Mouse (Mus musculus) kidney, postnatal 25 days (tissue): ENCODE measurements around the gene Cdk14.
"Not testable (repeated sequence)": the region's sequence is repeated elsewhere in the genome, so short reads cannot be mapped to it uniquely, and the experiment has no call there.

Experiments
- DNase-seq, 2 experiments: peaks; one replicate each; pipeline ENCODE4 v3.0.0; 2021; ENCODE audit warnings: mixed read lengths in 2 of 2

The Cdk14 gene

GRCm38 (mm10) chr5:4962063-4962610 is 458.0 kb downstream of the Cdk14 start:
- peak; percentile 57 to 70 for DNase-seq

GRCm38 (mm10) chr5:4961636-4962035 is 458.5 kb downstream of the Cdk14 start:
- no peak for DNase-seq

DNA sequence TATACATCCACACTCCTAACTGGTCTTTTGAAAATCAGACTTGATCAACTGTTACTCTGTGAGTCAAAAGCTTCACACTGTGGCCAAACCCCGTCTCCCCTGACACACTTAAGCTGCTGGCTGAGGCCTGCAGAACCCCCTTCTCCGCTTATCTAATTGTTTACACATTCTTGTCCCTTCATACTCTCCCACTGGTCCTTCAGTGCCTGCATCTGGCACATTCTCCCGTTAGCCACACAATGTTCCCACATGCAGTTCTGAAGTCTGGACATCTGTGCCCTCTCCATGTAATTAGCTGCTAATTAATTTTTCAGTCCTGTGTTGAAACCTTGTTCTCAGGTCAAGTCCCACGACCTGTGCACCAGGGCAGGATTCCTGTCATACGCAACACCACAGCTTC is 460.7 kb downstream of the Cdk14 start:
- no peak for DNase-seq

DNA sequence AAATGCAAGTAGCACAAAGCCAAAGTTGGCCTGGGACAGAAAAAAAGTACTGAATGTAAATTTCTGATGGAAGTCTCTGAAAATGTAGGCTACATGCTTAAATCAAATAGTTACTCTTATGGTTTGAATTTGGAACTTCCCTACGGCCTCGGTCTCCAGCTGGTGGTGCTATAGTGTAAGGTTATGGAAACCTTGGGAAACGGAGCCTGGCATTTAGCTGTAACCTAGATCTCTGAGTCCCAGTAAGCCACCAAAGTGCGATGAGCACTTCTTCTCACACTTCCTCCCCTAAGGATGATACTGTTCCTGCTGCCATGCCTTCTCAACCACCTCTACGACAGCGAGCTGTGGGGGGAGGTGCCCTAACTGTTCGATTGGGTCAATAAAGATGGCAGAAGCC is 464.1 kb downstream of the Cdk14 start:
- DNase-seq = no peak

DNA sequence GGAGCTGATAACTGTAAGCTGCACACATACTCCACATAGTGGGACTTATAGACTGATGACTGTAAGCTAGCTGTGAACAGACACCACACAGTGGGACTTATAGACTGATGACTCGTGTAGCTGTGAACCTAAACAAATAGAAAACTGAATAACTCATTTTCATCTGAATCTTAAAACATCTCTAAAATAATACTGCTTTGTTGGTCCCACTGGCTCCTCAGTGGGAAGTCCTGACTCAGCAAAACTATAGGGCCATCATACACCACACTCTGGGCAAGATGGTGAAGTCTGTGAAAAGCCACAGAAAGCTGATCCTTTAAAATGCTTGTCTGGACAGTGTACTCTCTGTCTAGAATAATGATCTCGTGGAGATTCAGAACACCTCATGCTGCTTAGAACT is 464.7 kb downstream of the Cdk14 start:
- DNase-seq = no peak

DNA sequence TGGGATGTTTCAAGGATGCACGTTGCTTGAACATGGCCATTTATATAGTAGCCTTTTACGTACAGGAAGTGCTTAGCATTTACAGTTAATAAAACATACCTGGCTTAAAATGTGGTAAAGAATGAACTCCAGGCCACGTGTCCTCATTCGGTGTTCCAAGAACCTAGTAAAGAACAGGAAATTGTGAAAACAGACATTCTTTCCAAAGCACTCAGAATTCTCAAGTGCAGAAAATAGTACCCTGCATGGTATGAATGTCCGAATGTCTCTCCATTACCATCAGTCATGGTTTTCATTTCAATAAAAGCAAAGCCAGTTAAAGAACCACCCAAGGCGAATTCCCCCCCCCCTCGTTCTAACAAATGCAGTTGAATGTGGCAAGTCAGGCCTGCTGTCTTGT is 470.7 kb downstream of the Cdk14 start:
- DNase-seq = no peak

GRCm38 (mm10) chr5:4948090-4948954 is 471.8 kb downstream of the Cdk14 start:
- DNase-seq = peak in 1 of 2 experiments; percentile 15

DNA sequence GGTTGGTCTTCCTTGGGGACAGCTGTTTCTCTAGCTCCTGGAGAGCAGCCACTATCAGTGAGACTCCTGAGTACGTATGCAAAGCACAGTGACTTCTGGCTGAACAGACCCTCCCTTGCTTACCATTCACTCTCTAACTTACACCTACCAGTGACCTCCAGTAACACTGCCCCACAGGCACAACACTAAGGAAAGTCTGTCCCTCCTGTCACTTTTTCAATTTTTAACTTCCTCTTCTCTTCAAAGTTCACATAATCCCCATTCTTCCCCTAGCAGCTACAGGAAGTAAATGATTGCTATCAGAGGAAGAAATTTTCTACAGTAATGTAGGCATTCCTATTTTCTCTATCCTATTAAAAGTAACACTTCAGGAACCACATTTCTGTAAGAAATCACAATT is 485.0 kb downstream of the Cdk14 start:
- no peak for DNase-seq

DNA sequence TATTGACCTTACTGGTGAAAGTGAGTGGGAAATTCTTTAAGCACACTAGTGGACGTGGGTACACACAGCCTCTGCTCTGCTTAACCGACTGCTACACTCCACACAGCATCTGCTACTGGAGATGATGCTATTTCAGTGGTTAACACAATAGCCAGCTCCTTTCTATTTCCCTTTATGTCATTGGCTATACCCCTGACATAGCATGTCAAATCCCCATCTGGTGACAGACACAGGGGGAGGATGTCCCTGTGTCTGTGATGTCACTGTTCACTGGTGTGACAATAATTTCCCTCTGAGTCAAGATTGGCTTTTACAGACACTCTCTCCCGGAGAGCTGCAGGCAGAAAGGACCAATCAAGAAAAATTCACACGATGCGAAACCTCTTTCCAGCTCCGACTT is 485.6 kb downstream of the Cdk14 start:
- DNase-seq = no peak

- no peak for DNase-seq
Observed at GRCm38 (mm10) chr5:4931539-4932143, 488.5 kb downstream of the Cdk14 start.

- DNase-seq = no peak
Observed at GRCm38 (mm10) chr5:4929628-4930027, 490.5 kb downstream of the Cdk14 start.

- DNase-seq = no peak
Observed at GRCm38 (mm10) chr5:4924866-4925265, 495.2 kb downstream of the Cdk14 start.

GRCm38 (mm10) chr5:4918376-4918775 is 501.7 kb downstream of the Cdk14 start:
- peak; percentile 53 to 64 for DNase-seq

DNA sequence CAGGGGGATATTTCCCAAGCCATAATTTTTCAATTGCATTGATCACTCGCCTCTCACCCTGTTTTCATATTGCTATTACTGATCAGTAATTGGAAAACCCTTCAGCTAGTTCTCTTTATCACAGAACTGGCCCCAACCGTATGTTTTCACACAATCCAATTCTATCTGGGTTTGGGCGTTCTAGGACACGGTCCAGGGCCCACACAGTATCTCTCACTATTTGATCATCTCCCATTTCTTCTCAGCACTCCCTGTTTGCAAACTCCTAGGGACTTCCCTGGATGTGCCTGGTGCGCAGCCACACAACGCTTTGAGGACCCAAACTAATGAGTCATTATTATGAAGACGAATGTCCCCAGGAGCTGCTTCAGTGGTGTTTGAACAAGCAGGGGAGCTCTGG is 502.4 kb downstream of the Cdk14 start:
- DNase-seq = no peak

GRCm38 (mm10) chr5:4917274-4917673 is 502.8 kb downstream of the Cdk14 start:
- no peak for DNase-seq

- DNase-seq = peak; percentile 36 to 54
Observed at GRCm38 (mm10) chr5:4916390-4917273, 503.5 kb downstream of the Cdk14 start.

- not testable (repeated sequence) for DNase-seq
Observed at GRCm38 (mm10) chr5:4904911-4905310, 515.2 kb downstream of the Cdk14 start.

DNA sequence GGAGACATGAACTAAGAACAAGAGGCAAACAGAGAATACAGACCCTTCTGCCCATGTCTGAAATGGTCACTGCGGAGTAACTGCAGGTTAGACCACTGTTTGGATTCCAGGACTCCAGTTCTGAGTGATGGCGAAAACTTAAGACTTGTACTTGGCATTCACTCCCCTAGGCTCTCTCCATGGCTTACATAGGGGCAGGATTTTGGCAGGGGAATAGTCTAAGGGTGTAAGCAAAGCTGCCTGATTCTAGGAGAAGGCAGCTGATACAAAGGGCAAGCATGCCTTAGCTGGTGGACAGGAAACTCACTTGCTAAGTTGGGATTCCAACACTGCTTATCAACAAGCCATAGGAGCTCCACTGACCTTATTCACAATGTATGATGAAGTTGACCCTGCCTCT is 521.9 kb downstream of the Cdk14 start:
- no peak for DNase-seq

- DNase-seq = no peak
Observed at GRCm38 (mm10) chr5:4894988-4895387, 525.1 kb downstream of the Cdk14 start.

DNA sequence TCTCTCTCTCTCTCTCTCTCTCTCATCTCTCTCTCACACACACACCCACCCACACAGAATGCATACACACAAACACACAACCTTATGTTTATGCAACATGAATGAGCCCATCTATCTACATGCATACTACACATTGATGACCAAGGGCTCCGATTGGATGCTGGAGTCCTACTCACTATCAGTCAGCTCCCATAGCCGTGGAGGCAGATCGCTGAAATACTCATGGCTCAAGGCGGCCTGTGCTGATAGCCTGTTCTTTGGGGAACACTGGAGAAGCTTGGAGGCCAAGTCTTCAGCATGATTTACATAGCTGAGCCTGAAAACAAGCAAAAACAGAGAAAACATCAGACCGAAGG is 526.3 kb downstream of the Cdk14 start:
- no peak for DNase-seq

DNA sequence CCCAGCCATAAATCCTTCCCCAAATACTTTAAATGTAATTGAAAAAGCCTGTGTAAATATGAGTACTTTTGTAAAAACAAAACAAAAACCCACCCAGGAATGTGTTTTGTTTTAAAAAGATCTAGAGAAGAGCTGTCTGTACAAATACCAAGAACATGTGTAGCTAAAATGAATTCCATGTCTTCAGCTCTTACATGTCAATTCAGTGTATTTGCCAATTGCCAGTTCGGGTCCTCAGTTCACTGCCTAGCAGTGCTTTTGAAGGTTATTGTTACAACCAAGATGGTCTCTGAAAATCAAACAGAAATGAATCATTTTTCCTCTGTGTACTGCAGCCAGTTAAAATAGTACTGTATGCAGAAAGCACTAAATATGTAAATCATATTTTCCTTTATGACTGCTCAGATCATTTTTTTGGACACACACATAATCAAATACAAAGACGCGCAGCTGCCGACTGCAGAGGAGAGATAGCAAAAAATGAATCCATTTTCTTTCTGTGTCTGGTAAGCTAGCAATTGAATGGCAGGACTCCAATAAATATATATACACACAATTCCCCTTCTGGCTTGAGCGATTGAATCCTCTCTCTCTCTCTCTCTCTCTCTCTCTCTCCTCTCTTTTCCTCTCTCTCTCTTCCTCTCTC is 526.8 kb downstream of the Cdk14 start:
- no peak for DNase-seq

DNA sequence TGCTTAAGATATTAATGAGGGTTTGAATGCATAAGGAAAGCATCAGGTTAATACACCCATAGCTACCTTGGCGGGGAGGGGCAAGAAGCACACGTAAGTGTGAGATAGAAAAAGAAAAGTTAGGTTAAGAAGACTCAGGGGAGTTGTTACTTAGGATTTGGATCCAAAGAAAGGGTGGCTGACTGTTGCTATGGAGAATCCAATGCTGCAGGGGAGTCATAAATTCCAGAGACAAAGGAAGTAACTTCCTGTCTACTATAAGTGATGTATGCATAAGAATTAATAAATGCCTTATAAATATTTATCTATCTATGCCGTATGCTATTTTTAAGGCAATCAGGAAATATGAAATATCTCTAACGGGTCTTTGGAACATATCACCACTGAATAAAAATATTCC is 527.4 kb downstream of the Cdk14 start:
- DNase-seq = no peak
